Mouse (Mus musculus): ENCODE results near the gene Lifr. TPM values are rescaled to one million over a fixed set of nuclear protein-coding genes. Genes with fewer than 3 reads are reported as not detected.
A peak's percentile ranks its signal among the peaks of the same experiment; 100 is the strongest.

Lifr gene
- polyA plus RNA-seq, 1 experiment, result 5.5 TPM

DNA sequence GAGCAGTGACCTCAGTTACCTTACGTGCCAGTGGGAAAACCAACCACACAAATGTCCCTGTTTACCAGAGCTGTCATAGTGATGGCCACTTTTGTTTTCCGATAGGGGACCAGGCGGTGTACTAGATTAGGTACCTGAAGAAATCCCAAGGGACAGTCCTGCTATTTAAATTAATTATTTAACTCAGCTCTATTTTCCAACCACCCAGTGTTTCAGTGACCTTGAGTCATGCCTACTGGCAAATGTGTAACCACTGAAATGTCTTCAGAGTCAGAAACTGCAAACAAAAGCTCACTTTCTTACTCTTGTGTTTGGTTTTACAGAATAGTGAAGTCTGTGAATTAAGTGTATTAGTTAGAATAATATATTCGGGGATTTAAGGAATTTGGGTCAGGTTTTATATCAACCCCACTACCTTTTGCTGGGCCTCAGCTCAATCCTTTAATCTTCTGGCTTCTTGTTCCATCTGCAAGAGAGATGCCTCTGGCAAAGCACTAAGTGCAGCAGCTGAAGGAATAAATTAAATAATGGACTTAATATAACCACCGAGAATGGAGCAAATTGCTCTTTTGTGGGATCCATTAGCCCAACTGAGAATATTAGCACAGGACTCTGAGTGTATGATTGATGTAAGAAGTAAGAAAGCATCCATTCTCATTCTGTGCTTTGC, 33.5 kb downstream of the Lifr start:
- Histone ChIP-seq H3K27ac (ENCODE audit: control insufficient read depth, insufficient read depth, low read depth, low read length, poor library complexity) (no peak overlapping the region), H3K4me1 (ENCODE audit: control insufficient read depth, insufficient read depth, low read length) (no peaks in the 10 kb centered on the region), H3K4me3 (replicated peaks; ENCODE audit: control insufficient read depth, low read depth, low read length) (no peak overlapping the region)
- 76% methylated on average over 5 of the region's 5 CpGs for WGBS
- TF ChIP-seq POLR2A (IDR thresholded peaks at IDR 0.05; ENCODE audit: borderline replicate concordance, control insufficient read depth, low read depth, low read length), result no peak
- TF ChIP-seq CTCF (IDR thresholded peaks at IDR 0.05; ENCODE audit: control insufficient read depth, insufficient read depth, low read length), result no peak

DNA sequence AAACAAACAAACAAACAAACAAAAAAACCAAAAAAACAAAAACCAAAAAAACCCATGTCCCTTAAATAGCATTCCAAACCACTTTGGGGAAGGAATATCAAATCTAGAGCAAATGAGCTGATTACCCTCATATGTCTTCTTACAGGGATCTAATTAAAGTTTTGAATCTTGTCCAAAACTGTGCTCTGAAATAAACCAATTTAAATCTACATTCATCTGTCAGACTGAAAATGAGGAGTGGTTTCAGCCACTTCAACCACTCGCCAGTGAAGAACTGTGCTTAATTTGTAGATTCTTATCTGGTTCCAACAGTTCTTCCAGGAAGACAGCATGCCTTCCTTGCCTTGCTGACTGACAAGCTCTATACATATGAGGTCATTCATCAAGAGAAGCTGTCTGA, 35.8 kb downstream of the Lifr start:
- Histone ChIP-seq H3K4me1 (ENCODE audit: control insufficient read depth, insufficient read depth, low read length) (no peaks in the 10 kb centered on the region), H3K27ac (ENCODE audit: control insufficient read depth, insufficient read depth, low read depth, low read length, poor library complexity) (no peak overlapping the region), H3K4me3 (replicated peaks; ENCODE audit: control insufficient read depth, low read depth, low read length) (no peak overlapping the region)
- 7% methylated on average over 1 of the region's 1 CpGs for whole genome bisulfite sequencing
- TF ChIP-seq POLR2A (IDR thresholded peaks at IDR 0.05; ENCODE audit: borderline replicate concordance, control insufficient read depth, low read depth, low read length) (no peak), CTCF (IDR thresholded peaks at IDR 0.05; ENCODE audit: control insufficient read depth, insufficient read depth, low read length) (no peak)

DNA sequence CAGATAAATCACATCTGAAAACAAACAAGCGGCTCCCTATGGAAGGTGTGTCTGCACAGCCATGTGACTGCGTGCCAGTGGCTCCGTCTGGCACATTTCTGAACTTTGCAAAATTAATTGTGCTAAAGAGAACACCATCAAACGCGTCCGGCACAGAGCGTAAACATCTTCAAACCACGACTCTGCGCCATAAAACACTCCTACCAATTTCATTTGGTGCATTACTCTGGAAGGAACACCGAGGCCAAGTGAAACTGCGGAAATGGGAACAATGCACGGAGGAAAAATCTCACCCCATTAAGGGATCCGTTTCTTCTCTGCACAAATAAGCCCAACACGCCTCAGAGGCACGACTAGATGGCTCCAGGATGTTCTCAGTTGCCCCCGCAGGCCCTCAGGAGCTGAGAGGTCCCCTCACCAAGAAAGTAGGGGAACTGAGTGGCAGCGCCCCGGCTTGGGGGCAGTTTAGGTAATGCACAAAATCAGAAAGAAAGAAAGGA, 38.3 kb downstream of the Lifr start:
- Histone ChIP-seq H3K4me1 (ENCODE audit: control insufficient read depth, insufficient read depth, low read length) (no peaks in the 10 kb centered on the region), H3K4me3 (replicated peaks; ENCODE audit: control insufficient read depth, low read depth, low read length) (peak overlapping the region; percentile 28), H3K27ac (ENCODE audit: control insufficient read depth, insufficient read depth, low read depth, low read length, poor library complexity) (peak overlapping the region; percentile 54; the same call in 1 of the 2 replicates)
- WGBS, result 7% methylated on average over 18 of the region's 18 CpGs
- TF ChIP-seq CTCF (IDR thresholded peaks at IDR 0.05; ENCODE audit: control insufficient read depth, insufficient read depth, low read length) (no peak), POLR2A (IDR thresholded peaks at IDR 0.05; ENCODE audit: borderline replicate concordance, control insufficient read depth, low read depth, low read length) (no peak)

DNA sequence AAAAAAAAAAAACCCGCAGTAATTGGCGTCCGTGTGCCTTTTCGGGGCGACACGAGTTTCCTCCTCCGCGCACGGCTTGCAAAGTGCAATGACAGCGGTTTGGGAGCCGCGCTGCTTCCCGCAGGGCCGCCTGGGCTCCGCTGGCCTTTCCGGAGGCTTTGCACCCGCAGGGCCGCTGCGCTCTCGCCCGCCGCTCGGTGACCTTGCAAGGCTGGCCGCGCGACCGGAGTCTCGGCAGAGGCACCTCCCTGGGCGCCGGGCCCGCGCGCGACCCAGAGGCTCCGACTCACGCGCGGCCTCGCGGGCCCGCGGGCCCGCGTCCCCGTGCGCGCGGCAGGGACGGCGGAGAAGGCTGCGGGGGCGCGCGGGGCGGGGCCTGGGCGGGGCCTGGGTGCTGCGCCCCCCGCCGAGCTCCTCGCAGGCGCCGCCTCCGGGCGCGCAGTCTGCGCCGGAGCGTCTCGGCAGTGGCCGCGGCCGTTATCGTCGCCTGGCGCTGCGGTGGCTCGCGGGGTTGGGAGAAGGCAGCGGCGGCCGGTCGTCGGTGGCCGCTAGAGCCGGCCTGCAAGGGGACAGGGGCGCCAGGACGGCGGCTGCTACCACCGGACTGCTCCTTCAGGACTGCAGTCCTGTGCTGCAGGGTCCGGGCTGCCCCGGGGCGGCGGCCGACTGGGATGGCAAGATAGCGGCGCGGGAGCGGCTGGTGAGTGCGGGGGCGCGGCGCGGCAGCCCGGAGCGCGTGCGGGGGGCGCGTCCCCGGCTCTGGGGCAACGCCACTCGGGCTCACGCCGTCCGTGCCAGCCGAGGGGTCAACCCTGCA, 38.9 kb downstream of the Lifr start:
- Histone ChIP-seq H3K4me1 (ENCODE audit: control insufficient read depth, insufficient read depth, low read length) (no peaks in the 10 kb centered on the region), H3K4me3 (replicated peaks; ENCODE audit: control insufficient read depth, low read depth, low read length) (peak overlapping the region; percentile 44), H3K27ac (ENCODE audit: control insufficient read depth, insufficient read depth, low read depth, low read length, poor library complexity) (peak overlapping the region; percentile 54; the same call in 1 of the 2 replicates)
- WGBS, result under 1% methylated on average over 111 of the region's 116 CpGs
- TF ChIP-seq CTCF (IDR thresholded peaks at IDR 0.05; ENCODE audit: control insufficient read depth, insufficient read depth, low read length) (no peak), POLR2A (IDR thresholded peaks at IDR 0.05; ENCODE audit: borderline replicate concordance, control insufficient read depth, low read depth, low read length) (peak; percentile 49; the same call in 1 of the 2 replicates)

DNA sequence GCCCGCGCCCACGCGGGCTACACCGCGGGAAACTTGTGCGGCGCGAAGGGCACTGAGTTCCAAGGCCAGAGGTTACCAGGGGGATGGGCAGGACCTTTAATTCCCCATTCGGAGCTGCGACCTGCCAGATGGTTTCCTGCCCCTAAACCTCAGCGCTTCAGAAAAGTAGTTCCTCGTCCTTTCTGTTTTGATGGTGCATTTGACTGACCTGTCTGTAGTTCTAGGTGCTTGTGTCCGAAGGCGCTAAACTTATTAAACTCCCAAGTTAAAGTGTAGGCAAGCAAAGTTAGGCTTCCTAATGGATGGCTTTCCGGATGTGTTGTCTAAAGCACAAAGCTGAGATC, 39.5 kb downstream of the Lifr start:
- WGBS, result under 1% methylated on average over 16 of the region's 16 CpGs
- no peaks in the 10 kb centered on the region for H3K4me1 ChIP-seq (ENCODE audit: control insufficient read depth, insufficient read depth, low read length)
- H3K27ac ChIP-seq (ENCODE audit: control insufficient read depth, insufficient read depth, low read depth, low read length, poor library complexity), result peak overlapping the region; percentile 54; the same call in 1 of the 2 replicates
- no peak for TF ChIP-seq POLR2A (IDR thresholded peaks at IDR 0.05; ENCODE audit: borderline replicate concordance, control insufficient read depth, low read depth, low read length)
- H3K4me3 ChIP-seq (replicated peaks; ENCODE audit: control insufficient read depth, low read depth, low read length), result peak overlapping the region; percentile 33

DNA sequence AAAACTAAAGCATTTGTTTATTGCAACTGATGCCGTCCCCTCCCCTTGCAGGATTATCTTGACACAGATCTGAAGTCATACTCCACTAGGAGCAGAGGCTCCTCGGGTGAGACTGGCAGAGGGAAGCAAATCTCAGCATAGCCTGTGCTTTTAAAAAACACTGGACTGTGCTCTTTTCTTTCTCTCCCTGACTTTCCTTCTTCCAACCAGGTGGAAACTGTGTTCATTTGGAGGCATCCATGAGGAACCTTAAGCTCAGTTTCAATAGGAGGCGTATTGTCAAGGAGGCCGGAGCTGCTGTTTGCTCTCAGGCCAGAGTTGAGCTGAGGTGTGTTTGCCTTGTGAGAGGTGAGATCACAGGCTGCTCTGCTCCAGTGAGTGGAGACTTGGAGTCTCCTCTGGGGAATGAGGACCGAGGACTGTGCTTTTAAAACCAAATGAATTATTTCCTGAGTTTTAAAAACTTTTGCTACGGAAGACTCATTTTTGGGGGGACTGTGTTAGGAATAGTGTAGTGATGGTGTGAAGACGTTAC, 40.3 kb downstream of the Lifr start:
- H3K4me3 ChIP-seq (replicated peaks; ENCODE audit: control insufficient read depth, low read depth, low read length), result no peak overlapping the region
- no peaks in the 10 kb centered on the region for H3K4me1 ChIP-seq (ENCODE audit: control insufficient read depth, insufficient read depth, low read length)
- H3K27ac ChIP-seq (ENCODE audit: control insufficient read depth, insufficient read depth, low read depth, low read length, poor library complexity), result no peak overlapping the region
- WGBS, result 30% methylated on average over 7 of the region's 7 CpGs
- no peak for TF ChIP-seq POLR2A (IDR thresholded peaks at IDR 0.05; ENCODE audit: borderline replicate concordance, control insufficient read depth, low read depth, low read length)
- no peak for TF ChIP-seq CTCF (IDR thresholded peaks at IDR 0.05; ENCODE audit: control insufficient read depth, insufficient read depth, low read length)

DNA sequence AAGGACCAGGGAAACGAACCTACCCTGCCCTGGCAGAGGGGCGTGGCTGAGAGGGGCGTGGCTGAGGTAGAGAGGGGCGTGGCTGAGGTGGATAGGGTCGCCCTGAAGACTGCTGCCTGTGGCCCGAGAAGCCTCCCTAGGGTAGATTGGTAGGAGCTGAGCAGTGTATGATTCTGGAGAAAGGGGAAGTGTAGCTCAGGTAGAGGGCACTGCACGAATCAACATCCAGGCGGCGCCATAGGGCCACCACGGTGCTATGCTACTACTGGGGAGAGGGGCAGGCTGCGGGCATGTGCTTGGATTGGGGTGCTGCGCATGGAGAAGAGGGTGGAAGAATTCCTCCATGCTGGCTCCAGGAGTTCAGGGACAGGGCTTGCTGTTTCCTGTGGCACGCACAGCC, 42.3 kb downstream of the Lifr start:
- no peaks in the 10 kb centered on the region for H3K4me1 ChIP-seq (ENCODE audit: control insufficient read depth, insufficient read depth, low read length)
- TF ChIP-seq POLR2A (IDR thresholded peaks at IDR 0.05; ENCODE audit: borderline replicate concordance, control insufficient read depth, low read depth, low read length), result no peak
- peak; percentile 58 for TF ChIP-seq CTCF (IDR thresholded peaks at IDR 0.05; ENCODE audit: control insufficient read depth, insufficient read depth, low read length)
- H3K27ac ChIP-seq (ENCODE audit: control insufficient read depth, insufficient read depth, low read depth, low read length, poor library complexity), result no peak overlapping the region
- 30% methylated on average over 13 of the region's 13 CpGs for WGBS
- H3K4me3 ChIP-seq (replicated peaks; ENCODE audit: control insufficient read depth, low read depth, low read length), result no peak overlapping the region

DNA sequence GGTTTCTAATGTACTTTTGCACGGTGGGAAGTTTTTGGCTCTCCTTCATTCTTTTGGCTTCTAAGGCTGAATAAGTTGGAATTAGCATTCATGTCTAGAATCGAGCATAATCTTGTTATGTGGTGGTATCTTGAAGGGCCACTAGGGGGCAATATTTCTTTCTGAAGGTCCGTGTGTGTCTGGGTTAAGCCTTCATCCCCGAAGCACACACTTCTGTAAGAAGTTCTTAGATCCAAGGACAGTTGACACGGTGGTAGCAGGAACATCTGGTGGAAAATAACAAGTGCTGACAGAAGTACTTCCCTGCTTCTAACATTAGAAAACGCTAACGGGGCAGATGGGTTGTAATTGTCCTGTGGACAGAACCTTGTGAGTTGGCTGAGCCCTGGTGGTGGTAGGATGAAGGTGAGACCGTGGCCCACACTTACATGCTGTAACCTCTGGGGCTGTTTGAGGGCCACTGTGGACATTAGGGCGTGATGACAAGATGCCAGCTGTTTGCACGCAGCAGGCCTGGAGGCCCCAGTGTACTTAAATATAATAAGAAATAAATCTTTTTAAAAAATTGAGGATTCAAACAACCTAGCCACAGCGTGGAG, 44.1 kb downstream of the Lifr start:
- H3K4me1 ChIP-seq (ENCODE audit: control insufficient read depth, insufficient read depth, low read length), result no peaks in the 10 kb centered on the region
- no peak overlapping the region for H3K27ac ChIP-seq (ENCODE audit: control insufficient read depth, insufficient read depth, low read depth, low read length, poor library complexity)
- TF ChIP-seq POLR2A (IDR thresholded peaks at IDR 0.05; ENCODE audit: borderline replicate concordance, control insufficient read depth, low read depth, low read length), result no peak
- 50% methylated on average over 11 of the region's 11 CpGs for WGBS
- no peak overlapping the region for H3K4me3 ChIP-seq (replicated peaks; ENCODE audit: control insufficient read depth, low read depth, low read length)

Measured in bone marrow, adult 2 months (tissue).